Mouse (Mus musculus): ENCODE measurements around the gene Pvr. TPM values are rescaled to one million over a fixed set of nuclear protein-coding genes. Genes with fewer than 3 reads are reported as not detected.

The Pvr gene
- polyA plus RNA-seq (2017; shearing (Covaris generic)): 56.6 TPM

DNA sequence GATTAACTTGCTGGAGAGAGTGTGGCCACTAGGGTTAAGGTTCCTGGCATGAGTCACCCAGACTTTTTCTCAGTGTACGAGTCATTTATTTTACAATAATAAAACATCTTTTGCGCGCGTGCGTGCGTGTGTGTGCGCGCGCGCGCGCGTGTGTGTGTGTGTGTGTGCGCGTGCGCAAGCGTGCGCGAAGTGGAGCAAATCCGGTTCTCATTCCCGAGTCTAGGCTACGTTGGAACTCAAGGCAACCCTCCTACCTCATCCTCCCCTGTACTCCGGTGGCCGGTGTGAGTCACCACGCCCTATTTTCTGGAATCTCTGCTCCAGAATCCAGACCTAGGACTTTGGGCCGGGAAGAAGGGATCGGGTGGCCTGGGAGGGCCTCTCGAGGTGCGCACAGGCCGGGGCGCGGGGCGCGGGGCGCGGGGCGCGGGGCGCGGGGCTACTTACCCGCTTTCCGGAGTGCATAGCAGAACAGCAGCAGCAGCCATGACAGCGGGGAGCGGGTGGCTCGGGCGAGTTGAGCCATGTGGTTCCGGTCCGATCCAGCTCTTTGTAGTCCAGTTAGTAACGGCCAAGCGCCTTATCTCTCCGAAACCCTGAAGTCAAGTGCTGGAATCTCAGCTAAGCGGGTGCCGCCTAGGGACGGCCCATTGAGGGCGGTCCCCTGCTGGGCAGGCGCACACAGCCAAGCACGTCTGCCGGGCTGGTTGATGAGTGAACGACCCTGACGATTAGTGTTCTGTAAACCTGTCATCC is at the start of gene Pvr:
Pvr (minus strand) TSS at position 655 of the 756 bp plus-strand sequence.

DNA sequence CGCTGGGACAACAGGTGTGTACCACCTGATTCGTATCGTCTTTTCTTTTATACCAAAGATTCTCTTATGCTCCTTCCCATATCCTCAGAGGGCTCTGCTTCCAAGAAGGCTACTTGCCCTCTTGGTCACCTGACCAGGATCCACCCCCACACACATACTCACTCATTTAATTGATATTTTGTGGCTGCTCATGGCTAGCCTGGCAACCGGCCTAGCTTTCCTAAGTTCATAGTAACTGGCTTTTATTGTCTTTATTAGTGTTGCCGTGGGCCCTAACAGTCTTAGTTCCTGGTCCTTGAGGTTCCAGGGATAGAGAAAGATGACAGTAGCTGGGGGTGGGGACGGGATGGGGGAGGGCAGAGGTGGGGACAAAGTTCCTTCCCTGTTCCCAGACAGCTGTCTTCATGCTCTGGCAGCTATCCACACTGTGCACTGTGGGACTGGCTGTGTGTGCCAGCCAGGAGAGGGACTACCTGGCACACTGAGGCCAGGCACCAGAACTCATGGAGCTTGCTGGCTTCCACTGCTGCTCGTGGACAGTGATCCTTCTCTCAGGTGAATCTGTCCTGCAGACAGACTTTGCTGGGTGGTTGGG is 44.1 kb upstream of the Pvr start, which contains the start of gene Ceacam20:
Ceacam20 (plus strand) TSS at position 428 of the 595 bp plus-strand sequence.

DNA sequence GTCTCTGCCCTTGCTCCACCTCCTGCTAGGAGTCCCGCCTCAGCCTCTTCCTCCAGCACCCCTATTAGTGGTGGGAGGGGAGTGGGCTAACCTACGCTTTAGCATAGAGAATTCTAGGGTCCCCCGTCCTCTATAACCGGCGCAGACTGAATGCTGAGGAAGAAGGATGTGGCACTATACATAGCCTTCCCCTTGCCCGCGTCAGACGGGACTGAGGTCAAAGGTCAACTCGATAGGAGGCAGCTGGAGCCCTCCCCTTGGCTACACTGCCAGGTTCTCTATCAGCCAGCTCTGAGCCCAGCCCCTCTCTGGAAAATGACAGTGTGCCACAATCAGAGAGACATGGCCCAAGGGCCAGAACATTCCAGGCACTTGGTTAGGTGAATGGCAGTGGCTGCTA is 29.6 kb upstream of the Pvr start, which contains the start of gene Igsf23:
Igsf23 (minus strand) TSS at position 168 of the 400 bp plus-strand sequence.

DNA sequence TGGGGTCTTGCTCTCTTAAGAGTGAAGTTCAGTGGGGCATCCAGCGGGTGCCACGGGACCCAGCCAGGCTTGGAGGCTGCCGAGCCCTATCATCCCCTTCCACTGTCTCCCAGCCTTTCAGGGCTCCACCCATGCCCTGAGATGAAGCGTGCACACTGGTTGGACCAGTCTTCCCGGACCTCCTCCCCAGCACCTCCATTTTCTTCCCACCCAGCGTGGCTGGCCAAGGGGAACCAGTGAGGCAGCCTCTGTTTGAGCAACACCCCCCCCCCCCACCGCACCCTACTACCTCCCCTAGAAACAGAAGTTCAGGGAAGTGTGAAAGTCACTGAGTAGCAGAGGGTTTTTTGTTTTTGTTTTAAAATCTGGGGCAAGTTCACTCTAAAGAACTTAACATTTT is 33.1 kb downstream of the Pvr start, which contains the start of gene Ceacam19:
Ceacam19 (minus strand) TSS at position 117 of the 400 bp plus-strand sequence.

DNA sequence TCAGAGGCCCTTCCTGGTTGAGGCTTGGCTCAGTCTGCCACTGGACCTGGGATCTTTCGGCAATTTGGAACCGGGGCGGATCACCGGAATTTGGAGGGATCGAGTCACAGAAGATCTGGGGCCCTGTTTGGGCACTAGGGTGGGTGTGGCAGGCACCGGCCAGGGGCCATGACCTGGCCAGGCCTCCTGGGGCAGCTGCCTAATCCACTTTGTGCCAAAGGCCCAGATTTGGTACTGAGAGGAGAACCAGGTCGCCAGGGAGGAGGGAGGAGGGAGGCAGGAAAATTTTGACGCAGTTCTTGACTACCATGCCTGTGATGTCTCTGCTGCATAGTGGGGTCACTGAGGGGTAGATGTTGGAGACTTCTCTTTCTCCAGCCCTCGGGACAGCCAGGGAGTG is 59.8 kb downstream of the Pvr start, which contains the start of gene Ceacam16:
Ceacam16 (minus strand) TSS at position 101 of the 400 bp plus-strand sequence.

Other genes with a start within 250 kb of the Pvr start
- not detected for gene Apoc2, start 243.2 kb downstream of the Pvr start, polyA plus RNA-seq (2017; shearing (Covaris generic))
- not detected for gene Gm44805, start 239.7 kb downstream of the Pvr start, polyA plus RNA-seq (2017; shearing (Covaris generic))
- not detected for gene Apoc4, start 239.7 kb downstream of the Pvr start, polyA plus RNA-seq (2017; shearing (Covaris generic))
- gene Apoc1, start 228.5 kb downstream of the Pvr start, polyA plus RNA-seq (2017; shearing (Covaris generic)): not detected
- gene Apoe, start 222.0 kb downstream of the Pvr start, polyA plus RNA-seq (2017; shearing (Covaris generic)): 4.2 TPM
- 58.7 TPM for gene Tomm40, start 205.7 kb downstream of the Pvr start, polyA plus RNA-seq (2017; shearing (Covaris generic))
- not detected for gene Nectin2, start 170.7 kb downstream of the Pvr start, polyA plus RNA-seq (2017; shearing (Covaris generic))
- 0.75 TPM for gene Bcam, start 150.1 kb downstream of the Pvr start, polyA plus RNA-seq (2017; shearing (Covaris generic))
- gene Cblc, start 124.4 kb downstream of the Pvr start, polyA plus RNA-seq (2017; shearing (Covaris generic)): not detected
- gene Bcl3, start 98.4 kb downstream of the Pvr start, polyA plus RNA-seq (2017; shearing (Covaris generic)): 112 TPM
- gene Gm19345, start 69.2 kb downstream of the Pvr start, polyA plus RNA-seq (2017; shearing (Covaris generic)): not detected
- not detected for gene Ceacam16, start 59.9 kb downstream of the Pvr start, polyA plus RNA-seq (2017; shearing (Covaris generic))
- gene Ceacam19, start 33.2 kb downstream of the Pvr start, polyA plus RNA-seq (2017; shearing (Covaris generic)): not detected
- 1.5 TPM for gene Igsf23, start 29.6 kb upstream of the Pvr start, polyA plus RNA-seq (2017; shearing (Covaris generic))
- gene Ceacam20, start 44.3 kb upstream of the Pvr start, polyA plus RNA-seq (2017; shearing (Covaris generic)): not detected
- not detected for gene Nlrp9b, start 70.3 kb upstream of the Pvr start, polyA plus RNA-seq (2017; shearing (Covaris generic))
- gene Vmn1r91, start 178.5 kb upstream of the Pvr start, polyA plus RNA-seq (2017; shearing (Covaris generic)): 0.24 TPM
- not detected for gene Gm16442, start 201.4 kb upstream of the Pvr start, polyA plus RNA-seq (2017; shearing (Covaris generic))
- gene Vmn1r93, start 217.9 kb upstream of the Pvr start, polyA plus RNA-seq (2017; shearing (Covaris generic)): not detected
- gene Vmn1r94, start 247.2 kb upstream of the Pvr start, polyA plus RNA-seq (2017; shearing (Covaris generic)): not detected

All from effector memory CD4-positive, alpha-beta T cell, adult 5 months (primary cell).